Mouse (Mus musculus) urinary bladder, postnatal 10 days (tissue): ENCODE measurements around the gene Col20a1.
A peak's percentile ranks its signal among the peaks of the same experiment; 100 is the strongest.

Experiments
- DNase-seq: peaks from one replicate; pipeline ENCODE4 v3.0.0; 2022; ENCODE audit warnings: low spot score

Gene Col20a1

DNA sequence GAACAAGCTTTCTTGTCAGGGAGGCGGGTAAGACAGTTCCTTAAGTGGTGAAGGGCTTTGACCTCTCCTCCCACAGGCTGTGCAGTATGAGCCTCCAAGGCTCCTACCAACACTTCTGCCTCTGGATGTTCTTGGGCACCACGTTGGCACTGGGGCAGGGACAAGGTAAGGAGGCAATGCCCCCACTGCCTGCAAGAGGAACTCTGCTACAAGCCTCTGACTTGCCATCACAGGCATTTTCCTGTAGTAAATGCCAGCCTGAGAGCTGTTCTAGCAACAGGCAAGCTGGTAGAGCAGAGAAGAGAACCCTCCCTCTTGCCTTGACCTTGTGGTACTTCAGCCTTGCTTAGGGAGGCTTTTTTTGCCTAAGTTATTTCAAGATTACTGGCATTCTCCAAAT, at the start of gene Col20a1:
Gene Col20a1 (plus strand): TSS at position 87 of the 400 bp plus-strand sequence.
- DNase-seq = no peak

DNA sequence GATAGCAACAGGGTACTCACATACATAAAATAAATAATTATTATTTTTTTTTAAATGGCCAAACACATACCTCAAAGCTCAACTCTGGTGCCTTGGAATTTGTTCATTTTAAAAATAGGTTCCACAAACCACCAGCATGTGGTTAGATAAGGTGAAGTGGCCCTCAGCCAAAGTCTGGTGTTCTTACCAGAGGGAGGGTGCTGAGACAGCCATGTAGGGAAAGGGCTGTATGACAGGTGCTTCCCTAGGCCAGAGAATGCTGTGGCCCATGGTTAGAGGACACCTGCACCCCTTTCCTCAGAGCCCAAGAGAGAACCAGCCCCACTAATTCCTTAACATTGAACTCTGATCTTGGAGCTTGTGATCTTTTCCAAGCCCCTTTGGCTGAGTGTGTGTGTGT, 46.1 kb upstream of the Col20a1 start:
- DNase-seq = no peak

GRCm38 (mm10) chr2:180941869-180942268, 44.5 kb upstream of the Col20a1 start:
- DNase-seq = no peak

- no peak for DNase-seq
Observed at GRCm38 (mm10) chr2:180949947-180950346, 36.4 kb upstream of the Col20a1 start.

- DNase-seq = no peak
Observed at GRCm38 (mm10) chr2:180952731-180953171, 33.6 kb upstream of the Col20a1 start.

DNA sequence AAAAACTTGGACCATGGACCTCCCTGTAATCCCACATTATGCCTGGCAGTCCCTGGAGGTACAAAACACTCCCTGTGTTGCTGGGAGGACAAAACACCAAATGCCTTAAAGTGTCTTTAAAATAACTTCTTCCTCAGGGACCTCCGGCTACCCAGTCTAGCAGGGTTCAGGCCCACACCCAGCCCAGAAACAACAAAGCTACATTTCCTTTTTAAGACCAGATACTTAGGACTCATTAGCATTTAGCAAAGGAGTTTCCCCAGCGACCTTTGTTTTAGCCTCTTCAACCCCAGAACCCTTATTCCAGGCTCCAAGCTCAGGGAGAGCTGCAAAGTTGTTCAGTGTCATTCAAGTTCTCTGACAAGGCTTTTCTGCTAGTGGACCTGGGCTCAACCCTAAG, 32.7 kb upstream of the Col20a1 start:
- DNase-seq = no peak

DNA sequence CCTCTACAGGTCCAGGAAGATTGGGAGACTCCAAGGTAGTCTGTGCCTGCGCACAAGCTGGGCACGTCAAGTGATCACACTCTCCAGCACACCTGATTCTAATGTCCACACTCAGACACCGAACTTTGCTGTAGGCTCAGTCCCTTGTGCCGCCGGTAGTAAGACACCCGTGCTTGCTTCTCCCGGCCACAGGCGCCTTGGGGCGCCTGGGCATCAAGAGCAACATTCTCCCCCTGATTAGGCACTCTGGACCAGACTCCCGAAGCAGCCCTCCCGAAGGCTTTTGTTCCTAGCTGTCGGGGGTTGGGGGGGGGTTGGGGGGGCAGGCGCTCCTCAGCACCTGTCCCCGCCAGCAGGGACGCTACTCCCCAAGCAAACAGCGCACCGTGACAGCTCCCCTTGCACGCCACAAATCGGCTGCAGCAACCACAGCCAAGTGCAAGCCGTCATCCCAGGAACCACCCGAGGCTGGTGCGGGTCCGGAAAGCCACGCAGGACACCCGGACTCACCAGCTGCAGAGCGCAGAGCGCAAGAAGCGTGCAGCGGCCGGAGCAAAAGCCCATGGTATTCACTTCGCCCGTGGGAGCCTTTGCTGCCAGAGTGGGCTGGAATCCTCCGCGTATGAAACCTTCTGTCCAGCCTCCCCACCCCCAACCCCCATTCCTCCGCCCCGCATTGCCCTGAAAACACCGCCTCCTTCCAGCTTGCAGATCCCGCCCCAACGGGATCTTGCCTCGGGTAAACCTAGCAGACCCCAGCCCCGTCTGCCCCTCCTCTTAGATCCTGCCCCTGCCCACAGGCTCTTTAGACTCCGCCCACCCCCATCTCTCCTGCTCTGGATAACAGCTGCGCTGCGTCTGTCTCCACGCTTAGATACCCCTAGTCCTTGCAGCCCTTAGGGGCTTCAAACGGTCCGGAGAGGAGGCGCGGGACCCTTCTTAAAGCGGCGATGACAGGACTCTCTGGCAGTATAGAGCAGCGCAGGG, 32.0 kb upstream of the Col20a1 start, which contains the start of gene Nkain4:
Gene Nkain4 (minus strand): TSS at position 639 of the 987 bp plus-strand sequence.
- no peak for DNase-seq

- DNase-seq = no peak
Observed at GRCm38 (mm10) chr2:180959605-180960004, 26.7 kb upstream of the Col20a1 start.

DNA sequence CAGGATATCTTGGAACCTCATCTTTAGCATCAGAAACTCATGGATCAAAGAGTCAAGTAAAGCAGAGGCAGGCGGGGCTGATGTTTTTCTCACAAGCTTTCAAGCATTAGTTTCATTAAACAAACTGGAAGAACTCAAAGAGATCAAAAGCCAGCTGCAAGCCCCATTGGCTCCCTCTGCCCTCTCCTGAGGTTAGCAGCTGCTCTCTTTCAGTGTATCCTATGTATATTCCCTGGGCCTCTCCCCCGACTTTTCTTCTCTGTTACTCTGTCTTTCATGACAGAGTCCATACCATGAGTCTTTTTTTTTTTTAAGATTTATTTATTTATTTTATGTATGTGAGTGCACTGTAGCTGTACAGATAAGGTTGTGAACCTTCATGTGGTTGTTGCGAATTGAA, 26.1 kb upstream of the Col20a1 start:
- DNase-seq = no peak

GRCm38 (mm10) chr2:180962616-180963308, 23.6 kb upstream of the Col20a1 start:
- DNase-seq = no peak

GRCm38 (mm10) chr2:180963956-180964355, 22.4 kb upstream of the Col20a1 start:
- DNase-seq = no peak

- no peak for DNase-seq
Observed at GRCm38 (mm10) chr2:180966092-180966882, 20.0 kb upstream of the Col20a1 start.

GRCm38 (mm10) chr2:180967010-180967763, 19.1 kb upstream of the Col20a1 start, which contains the start of gene Arfgap1:
Arfgap1 (plus strand) TSS chr2:180967225.
- peak; percentile 72 for DNase-seq

DNA sequence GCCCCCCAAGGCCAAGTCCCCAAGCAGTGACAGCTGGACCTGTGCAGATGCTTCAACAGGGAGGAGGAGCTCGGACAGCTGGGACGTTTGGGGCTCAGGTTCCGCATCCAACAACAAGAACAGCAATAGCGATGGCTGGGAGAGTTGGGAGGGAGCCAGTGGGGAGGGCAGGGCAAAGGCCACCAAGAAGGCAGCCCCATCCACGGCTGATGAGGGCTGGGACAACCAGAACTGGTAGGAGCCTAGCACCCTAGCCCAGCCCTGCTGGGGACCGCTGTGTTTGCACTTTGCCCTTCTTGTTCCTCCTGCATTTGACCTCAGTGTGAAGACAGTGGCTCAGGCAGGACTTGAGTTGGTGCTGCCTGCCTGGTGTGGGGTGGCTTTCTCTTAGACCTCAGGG, 5.2 kb upstream of the Col20a1 start:
- DNase-seq = no peak

GRCm38 (mm10) chr2:180985635-180986034, 700 bp upstream of the Col20a1 start:
- DNase-seq = no peak

GRCm38 (mm10) chr2:180987001-180987400, 666 bp downstream of the Col20a1 start:
- no peak for DNase-seq

GRCm38 (mm10) chr2:180987432-180988030, 1.2 kb downstream of the Col20a1 start:
- no peak for DNase-seq

DNA sequence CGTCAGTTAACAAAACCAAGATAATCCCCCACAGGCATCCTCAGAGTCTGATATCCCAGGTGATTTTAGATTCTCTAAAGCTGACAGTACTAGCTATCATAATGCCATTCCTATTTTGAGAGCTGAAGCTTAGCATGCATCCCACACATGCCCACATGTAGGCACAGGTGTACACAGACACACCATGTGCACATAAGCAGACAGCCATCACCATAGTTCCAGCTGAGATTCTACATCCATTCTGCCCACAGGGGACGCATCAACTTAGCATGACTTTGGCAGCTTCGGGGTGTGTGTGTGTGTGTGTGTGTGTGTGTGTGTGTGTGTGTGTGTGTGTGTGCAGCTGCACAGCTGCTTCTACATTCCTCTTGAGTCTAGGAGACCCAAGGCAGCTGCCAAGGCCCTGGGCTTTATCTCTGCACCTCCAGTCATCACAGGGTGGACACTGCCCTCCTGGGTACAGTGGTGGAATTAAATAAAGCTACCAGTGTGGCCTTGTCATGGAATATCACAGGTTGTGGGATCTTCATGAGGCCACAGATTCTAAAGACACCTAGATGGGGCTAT, 2.1 kb downstream of the Col20a1 start:
- no peak for DNase-seq

DNA sequence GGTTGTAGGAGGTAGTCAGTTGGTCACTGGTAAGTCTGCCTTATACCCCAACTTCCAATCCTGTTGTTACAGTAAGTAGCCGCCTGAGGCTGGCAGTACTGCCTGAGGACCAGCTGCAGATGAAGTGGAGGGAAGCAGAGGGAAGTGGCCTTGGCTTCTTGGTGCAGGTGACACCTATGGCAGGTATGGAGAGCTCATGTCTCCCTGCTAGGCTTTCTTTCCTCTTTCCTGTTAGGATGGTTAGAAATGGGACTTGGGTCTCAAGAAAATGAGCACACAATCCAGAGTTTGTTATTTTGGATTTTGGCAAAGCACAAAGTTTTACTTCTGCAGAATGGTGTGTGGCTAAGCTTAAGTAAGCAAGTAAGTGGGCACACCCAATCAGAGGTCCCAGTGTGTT, 2.6 kb downstream of the Col20a1 start:
- DNase-seq = no peak

- no peak for DNase-seq
Observed at GRCm38 (mm10) chr2:180990347-180990746, 4.0 kb downstream of the Col20a1 start.
